Mouse (Mus musculus) gastrocnemius, adult 8-10 months (tissue): ENCODE data around the gene Avpr1a. TPM values are rescaled to one million over a fixed set of nuclear protein-coding genes. Genes with fewer than 3 reads are reported as not detected.

ENCODE experiments used
- DNase-seq, 2 experiments: peaks; one replicate each; pipeline ENCODE4 v3.0.0; 2022; ENCODE audit warnings: low spot score in 2 of 2
- total RNA-seq, 4 experiments: library from RNA; stranded (reverse); gene quantifications; 2 replicates each; pipeline ENCODE4 v1.2.4; 2022

Avpr1a gene
- under 1 TPM; 0.39 to 0.74 (median 0.55) TPM for total RNA-seq

DNA sequence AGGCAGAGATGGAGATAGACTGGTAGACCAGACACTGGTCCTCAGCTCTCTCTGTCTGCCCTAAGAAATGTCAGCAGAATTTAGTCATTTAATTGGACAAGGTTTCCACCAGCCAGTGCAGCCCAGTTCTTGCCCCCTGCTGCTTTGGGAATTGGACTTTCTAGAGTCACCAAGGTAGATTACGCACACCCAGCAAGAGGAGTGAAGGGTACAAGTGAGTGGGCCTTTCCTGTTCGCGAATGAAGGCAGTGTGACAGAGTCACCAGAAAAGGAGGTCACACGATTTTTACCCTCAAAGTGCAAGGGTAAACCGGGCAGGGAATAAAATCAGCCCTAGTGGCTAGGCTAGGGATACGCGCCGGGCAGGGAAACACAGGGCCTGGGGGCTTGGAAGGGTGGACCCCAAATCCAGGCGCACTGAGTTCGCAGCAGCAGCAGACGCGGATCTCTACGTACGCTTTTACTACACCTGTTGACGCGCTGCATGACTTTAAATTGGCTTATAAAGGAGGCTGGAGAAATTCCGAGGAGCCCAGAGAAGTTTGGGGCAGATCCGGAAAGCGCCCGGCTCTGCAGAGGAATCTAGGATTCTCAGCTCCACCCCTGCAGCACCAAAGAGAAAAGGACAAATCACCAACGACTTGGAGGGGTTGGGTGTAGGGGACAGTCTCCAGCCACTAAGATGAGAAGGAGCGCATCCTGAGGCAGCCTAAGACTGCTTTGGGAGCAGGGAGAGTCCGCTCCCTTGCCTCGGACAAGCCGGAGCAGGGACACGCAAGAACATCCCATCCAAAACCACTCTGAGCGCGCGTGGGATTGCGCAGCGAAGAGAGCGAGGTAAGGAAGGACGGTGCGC, at the start of gene Avpr1a:
Gene Avpr1a, plus strand, starts transcription at position 639 of the 856 bp plus-strand sequence.
- no peak for DNase-seq

DNA sequence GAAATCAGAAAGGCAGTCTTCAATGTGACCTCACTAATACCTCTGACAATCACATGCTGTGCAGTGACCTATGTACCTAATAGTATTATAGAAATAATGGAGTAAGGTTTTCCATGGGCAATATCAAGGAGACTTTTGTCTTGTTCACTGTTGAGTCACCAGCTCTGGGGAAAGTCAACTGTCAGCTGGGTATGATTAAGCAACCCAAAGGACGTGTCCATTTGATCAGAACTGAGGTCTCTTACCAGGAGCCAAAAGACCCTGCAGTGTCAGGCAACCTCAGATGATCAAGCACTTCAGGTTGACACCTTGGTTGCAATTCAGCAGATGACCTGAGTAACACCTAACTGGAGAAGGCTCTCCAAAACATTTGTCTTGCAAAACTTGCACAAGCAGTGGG, 46.0 kb upstream of the Avpr1a start:
- no peak for DNase-seq

DNA sequence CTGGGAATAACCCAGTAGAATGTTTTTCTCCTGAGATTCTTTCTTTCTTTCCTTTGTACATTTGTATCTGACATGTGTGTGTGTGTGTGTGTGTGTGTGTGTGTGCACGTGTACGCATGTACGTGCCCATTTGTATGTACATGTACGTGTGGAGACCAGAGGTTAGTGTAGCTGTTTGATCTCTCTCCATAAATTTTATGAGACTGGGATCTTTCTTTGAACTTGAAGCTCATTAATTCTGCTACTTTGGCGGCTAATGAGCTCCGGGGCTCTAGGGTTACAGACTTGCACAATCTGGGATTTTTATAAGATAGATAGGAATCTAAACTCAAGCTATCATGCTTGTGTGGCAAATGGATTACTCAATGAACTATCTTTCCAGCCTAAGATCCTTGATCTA, 42.0 kb upstream of the Avpr1a start:
- no peak for DNase-seq

GRCm38 (mm10) chr10:122408697-122409409, 39.4 kb upstream of the Avpr1a start:
- DNase-seq, result no peak

- DNase-seq, result no peak
These were observed 37.5 kb upstream of the Avpr1a start for GRCm38 (mm10) chr10:122410791-122411190.

DNA sequence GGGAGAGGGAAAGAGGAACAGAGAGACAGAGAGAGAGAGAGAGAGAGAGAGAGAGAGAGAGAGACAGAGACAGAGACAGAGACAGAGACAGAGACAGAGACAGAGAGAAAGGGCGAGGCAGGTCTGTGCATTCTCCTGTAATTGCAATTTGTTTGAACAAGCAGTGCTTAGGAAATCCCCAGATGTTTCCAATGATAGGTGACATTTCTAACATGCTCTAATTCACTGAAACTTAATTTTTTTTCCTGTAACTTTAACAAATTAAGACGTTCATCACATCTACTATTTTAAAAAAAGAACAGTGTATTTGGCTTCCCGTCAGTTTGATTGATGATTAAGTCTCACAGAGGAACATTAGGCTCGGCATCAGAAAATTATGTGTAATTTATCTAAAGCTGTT, 15.6 kb upstream of the Avpr1a start:
- no peak for DNase-seq

DNA sequence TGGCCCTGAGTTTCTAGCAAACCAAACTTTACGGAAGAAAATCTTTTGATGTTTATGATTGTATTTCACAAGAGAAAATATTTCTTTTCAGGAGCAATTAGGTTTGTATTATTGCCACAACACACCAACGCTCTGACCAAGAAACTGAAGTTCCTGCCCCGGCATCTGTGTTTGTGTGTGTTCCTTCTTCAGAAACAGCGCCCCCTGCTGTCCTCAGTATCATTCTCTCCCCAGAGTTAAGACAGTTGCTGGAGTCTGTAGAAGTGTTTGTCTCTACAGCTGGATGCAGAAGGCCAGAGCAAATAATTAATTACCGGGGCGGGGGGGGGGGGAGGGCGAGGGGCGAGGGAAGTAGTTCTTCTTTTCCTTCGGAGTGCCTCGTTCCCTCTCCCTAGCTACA, 1.0 kb upstream of the Avpr1a start:
- peak; percentile 34 to 49 for DNase-seq

DNA sequence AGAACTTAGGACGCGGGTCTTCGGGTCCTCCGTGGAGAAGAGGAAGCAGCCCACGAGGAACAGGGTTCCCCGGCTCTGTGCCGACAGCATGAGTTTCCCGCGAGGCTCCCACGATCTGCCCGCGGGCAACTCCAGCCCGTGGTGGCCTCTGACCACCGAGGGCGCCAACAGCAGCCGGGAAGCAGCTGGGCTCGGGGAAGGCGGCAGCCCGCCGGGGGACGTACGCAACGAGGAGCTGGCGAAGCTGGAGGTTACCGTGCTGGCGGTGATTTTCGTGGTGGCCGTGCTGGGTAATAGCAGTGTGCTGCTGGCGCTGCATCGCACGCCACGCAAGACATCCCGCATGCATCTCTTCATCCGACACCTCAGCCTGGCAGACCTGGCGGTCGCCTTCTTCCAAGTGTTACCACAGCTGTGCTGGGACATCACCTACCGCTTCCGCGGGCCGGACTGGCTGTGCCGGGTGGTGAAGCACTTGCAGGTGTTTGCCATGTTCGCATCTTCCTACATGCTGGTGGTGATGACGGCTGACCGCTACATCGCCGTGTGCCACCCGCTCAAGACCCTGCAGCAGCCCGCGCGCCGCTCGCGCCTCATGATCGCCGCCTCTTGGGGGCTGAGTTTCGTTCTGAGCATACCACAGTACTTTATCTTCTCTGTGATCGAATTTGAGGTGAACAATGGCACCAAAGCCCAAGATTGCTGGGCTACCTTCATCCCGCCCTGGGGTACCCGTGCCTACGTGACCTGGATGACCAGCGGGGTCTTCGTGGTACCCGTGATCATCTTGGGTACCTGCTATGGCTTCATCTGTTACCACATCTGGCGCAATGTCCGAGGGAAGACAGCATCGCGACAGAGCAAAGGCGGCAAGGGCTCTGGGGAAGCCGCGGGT, 665 bp downstream of the Avpr1a start:
- no peak for DNase-seq

DNA sequence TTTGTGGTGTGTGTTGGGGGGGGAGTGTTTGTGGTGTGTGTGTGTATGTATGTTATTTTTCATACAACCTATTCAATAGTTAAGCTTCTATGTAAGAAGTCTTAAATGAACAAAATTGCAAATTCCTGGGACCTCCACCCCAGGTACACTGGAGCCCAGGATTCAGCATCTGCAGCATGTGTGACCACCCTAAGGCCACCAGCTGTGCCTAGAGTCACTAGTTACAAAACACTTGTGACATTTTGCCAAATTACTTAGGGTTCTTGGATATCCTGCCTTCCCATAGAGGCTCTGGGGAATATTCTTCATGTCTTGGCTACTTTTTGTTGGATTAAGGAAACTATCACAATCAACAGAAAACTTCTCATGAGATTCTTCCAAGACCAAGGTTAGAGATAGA, 1.6 kb downstream of the Avpr1a start:
- DNase-seq, result no peak

DNA sequence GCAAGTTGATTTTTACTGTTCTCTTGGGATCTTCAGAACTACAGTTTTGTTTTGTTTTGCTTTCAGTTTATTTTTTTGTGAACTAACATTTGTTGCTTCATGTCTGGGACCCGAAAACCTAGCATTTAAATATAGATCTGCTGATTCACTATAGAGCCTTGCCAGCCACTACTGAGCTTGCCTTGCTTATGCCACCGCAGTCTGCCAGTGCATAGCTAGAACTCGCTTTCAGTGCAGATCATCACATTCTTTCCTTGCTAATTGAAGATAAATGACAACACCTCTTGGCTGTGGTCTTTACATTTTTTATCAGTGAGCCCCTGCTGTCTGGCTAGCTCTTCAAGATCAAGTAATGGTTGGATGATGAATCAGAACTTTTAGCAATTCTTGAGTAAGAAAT, 5.2 kb downstream of the Avpr1a start:
- no peak for DNase-seq

DNA sequence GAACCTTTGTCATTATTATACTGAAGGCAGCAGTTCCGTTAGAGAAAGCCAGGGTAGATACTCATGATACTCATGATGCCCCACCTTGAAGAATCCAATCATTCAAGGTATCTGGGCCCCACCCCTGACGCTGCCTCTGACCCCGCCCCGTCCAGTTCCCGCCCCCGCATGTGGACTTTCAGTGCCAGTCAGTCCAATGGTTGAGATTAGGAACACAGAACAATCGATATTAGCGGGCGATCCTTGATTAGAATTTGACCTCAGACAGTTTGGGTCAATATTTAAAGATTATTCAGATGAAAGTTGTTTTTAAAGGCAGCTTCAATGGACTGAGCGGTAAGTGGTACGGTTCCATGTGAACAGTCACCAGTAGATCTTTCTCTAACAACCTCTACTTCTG, 7.5 kb downstream of the Avpr1a start:
- no peak for DNase-seq

DNA sequence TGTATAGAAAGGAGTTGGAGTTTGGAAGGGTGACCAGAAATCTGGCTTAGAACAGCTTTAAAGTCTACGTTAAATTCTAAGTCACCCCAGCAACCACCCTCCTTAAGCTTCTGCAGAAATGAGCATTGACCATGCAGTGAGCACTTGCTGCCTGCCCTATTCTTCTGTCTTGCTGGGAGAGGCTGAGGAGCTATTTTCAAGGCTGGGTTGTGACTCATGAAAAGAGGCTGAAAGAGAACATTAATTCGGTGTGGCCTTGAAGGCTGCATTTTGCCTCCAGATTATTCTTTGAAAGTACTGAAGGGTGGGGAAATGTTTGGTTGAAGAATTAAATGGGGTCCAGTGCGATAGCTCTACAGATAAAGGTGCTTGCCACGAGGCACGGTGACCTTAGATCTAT, 28.5 kb downstream of the Avpr1a start:
- DNase-seq, result no peak

DNA sequence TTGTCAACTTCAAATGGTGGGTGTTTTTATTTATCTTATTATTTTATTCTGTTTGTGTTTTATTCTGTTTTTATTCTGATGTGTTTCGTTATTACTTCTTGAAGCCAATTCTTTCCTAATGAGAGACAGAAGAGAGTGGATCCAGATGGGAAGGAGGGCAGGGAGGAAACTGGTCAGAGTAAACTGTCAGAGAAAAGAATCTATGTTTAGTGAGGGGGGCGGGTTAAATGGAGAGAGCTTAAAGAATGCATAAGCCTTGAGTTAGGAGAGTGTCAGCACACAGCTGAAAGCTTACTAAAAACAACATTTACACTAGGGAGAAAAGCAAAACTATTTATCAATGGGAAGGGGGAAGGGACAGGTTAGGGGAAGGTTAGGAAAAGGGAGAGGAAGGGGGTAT, 50.3 kb downstream of the Avpr1a start:
- DNase-seq, result no peak

- no peak for DNase-seq
These were observed 51.0 kb downstream of the Avpr1a start for GRCm38 (mm10) chr10:122499306-122499705.

Other genes starting within 250 kb of the Avpr1a start
- 1 to 10 TPM; 1.2 to 3.1 (median 1.2) TPM for gene Ppm1h, start 230.3 kb downstream of the Avpr1a start, total RNA-seq